Mouse (Mus musculus) adrenal gland, postnatal 36 days (tissue): ENCODE measurements at regions not wholly inside any gene's neighbourhood (a gene's known extent, or its start where the extent isn't known, plus 50 kb on each side); places are given as distances from the start of the nearest gene placed in this dataset.

ENCODE experiments used
- DNase-seq, 2 experiments: peaks; one replicate each; pipeline ENCODE4 v3.0.0; 2021; ENCODE audit warnings: mixed read lengths in 1 of 2

DNA sequence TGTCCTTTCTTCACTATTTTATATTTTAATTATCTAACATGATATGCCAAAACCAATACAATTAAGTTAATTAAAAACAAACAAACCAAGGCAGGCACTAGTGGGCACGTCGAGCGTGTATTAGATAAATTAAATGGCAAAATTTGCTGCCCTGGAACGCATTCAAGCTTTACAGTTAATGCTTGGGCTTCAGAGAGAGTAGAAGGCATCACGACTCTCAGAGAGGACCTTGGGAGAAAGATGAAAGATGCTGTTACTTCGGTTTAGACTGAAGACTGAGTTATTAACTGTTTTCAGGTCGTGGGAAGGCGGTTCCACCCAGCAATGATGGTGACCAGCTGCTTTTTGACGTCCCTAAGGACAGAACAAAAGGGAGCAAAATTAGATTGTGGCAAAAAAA, 71.7 kb upstream of the Boc start:
- DNase-seq = no peak

DNA sequence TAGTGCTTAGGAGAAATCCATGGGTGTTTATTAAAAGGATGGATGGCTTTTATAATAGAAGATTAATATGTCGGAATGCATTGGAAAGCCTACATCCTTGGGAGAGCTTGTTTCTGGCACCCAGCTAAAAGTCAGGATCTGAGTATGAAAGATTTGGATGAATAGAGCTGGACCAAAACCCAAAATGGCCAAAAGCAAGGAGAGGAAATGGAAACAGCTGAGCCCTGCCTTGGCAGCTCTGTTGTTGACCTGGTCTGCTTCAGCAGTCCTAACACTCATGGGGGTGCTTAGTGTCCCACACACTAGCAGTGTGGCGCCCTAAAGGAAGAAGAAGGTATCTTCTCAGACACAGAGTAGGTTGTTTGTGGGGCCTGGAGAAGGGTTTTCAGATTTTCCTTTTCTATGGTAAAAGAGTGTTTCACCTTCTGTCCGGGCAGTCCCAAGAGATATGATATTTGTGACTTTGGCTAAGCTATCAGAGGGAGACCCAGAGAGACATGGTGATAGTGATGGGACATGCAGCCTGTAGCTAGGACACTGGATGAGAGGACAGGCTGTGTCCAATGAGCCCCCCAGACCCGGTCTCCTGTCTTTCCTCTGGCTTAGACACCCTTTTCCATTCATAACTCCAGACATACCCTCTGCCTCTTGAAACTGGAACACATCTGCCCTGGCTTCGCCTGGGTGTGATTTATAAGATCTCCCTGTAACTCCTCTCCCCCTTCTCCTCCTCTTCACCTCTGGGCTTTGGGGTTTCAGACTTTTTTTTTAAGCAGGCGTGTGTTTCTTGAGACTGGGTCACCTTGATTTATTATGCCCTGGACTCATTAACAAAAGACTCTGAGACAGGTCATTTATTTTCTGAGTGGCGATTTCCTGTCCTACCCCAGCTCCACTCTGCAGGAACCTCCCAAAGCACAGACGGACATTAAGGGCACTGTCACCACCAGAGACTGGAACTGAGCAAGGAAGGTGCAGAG, 70.9 kb upstream of the Boc start:
- DNase-seq = no peak

DNA sequence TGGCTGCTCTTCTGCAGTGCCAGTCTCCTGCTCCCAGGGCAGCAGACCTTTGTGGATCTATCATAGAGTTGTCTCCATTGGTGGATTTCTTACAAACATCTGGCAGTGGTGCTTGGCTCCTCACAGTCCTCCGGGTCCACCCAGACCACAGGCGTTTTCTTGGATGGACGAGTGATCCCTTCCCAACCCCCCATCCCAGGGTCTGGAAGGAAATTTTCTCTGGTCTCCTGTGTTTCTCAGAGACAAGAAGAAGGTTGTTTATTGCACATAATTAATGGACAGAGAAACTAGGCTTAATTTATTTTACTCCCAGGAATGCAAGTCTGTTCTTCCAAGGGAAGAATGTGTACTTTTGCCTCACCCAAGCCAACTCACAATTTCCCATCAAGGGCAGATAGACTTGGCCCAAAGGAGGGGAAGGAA, 67.2 kb upstream of the Boc start:
- DNase-seq = no peak

DNA sequence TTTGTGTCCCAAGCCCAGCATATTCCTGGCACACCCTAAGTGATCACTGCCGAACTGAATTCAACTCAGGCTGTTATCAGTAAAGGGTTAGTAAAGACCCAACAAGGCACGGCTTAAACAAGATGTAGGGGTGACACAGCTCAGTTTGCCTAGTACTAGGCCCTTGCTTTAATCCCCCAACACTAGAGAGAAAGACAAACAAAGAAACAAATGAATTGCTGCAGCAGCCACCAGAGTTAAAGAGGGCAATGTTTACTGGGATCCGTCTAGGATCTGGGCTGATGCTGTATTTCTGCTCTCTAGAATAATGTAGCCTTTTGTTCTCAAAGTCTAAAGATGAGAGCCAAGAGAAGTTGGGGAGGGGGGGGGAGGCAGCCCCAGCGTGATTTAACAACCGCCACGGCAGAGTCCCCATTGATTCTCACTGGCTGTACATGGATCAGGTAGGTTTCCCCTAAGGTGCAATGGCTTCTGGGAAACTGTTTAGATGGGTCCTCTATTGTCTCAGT, 66.5 kb upstream of the Boc start:
- no peak for DNase-seq

DNA sequence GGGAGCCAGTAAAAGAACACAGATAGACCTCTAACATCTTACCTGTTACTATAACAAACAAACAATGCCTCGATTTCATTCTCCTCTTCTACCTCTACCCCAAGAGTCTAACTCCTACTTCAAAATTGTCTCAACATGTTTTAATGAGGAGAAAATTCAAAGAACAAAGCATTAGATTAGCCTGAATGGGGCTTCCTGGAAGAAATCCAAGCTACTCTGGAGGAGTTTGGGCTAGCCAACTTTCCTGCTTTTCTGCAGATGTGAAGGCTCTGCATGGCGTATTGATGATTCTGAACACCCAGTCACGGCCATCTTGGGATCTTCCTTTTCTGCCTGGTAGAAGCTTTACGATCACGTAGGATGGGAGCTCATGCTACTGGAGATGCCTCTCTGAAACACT, 62.9 kb upstream of the Boc start:
- DNase-seq = no peak

DNA sequence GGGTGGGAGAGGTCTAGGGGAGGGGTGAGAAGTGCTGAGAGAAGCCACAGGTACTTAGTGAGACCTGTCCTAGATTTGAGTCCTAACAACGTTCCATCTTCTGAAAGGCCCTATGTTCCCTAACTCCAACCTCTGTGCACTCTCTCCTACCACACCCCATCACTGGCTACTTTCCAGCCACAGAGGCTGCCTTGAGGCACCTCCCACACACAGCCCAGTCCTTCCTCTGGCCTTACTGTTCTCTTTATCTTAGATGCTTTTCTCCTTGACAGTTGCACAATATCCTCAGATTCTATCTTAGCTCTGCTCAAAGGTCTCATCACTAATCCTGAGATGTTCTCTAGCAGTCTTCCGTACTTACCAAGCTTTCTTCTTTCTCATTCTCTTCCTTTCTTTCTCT, 61.8 kb upstream of the Boc start:
- peak in 1 of 2 experiments; percentile 13 for DNase-seq

DNA sequence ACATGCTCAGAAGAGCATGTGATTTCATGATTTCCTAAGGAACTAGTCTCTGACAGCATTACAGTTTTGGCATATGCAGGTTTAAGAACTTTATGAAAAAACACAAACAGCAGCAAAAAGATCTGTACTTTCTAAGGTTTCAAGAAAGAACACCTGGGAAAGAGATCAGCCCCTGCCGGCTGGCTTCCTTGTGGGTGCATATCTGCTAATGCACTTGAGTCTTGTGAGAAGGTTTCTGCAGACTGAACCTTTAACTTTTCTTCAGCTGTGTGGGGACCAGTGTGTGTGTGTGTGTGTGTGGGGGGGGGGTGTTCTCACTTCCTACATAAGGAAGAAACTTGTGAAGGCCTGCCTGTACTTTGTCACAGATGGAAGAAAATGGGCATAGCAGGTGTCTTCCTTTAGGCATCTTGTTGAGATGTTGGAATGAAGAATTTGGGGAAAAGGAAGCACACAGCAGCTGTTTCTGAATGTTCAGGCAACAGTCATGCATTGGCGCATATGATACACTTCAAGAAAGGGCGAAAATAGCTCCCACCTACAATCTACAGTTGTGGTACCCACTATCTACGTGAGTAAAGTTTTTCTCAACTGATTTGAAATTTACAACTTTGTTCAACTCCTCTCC, 60.9 kb upstream of the Boc start:
- no peak for DNase-seq

DNA sequence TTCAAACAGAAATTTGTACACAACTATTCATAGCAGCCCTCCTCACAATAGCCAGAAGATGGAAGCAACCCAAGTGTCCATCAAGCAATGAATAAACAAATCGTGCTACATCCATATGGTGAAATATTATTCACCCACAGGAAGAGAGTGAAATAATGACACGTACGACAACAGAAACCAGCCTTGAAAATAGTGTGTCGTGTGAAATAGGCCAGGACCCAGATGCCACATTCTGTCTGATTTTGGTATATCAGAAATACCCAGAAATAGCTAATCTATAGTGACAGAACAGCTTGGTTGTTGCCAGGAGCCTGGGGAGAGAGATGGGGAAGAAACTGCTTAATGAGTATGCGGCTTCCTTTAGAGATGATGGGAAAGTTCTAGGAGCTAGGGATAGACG, 58.3 kb upstream of the Boc start:
- no peak for DNase-seq

DNA sequence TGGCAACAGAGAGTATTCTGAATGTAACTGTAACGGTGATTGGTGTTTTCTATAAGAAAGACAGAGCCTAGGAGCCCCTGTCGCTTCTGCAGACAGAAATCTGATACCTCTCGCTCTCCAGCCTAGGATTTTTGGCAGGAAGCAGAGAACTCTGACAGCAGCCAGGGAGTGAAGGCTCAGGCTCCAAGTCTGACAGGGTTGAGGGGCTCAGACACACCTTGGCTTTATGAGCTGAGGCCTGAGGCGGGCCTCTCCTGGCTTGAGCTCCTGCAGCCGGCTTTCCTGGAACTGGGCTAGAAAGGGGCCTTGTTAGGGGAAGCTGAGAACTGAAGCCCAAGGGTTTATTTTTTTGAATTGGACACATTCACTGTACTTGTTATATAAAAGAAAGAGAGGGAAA, 57.7 kb upstream of the Boc start:
- no peak for DNase-seq

DNA sequence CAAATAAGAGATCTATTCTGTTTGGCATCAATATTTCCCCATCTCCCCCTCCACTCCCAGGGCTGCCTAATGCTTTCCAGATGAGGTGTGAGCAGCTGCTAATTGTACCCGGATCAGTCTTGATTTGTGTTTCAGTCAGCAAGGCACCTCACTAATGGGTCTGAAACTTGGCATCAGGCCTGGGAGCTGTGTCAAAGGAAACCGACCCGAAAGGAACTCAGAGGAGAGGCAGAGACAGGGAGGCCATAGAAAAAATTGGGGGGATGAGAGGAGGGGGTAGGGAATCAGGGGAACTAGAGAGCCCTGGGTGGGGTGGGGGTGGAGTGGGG, 57.1 kb upstream of the Boc start:
- peak in 1 of 2 experiments; percentile 14 for DNase-seq

DNA sequence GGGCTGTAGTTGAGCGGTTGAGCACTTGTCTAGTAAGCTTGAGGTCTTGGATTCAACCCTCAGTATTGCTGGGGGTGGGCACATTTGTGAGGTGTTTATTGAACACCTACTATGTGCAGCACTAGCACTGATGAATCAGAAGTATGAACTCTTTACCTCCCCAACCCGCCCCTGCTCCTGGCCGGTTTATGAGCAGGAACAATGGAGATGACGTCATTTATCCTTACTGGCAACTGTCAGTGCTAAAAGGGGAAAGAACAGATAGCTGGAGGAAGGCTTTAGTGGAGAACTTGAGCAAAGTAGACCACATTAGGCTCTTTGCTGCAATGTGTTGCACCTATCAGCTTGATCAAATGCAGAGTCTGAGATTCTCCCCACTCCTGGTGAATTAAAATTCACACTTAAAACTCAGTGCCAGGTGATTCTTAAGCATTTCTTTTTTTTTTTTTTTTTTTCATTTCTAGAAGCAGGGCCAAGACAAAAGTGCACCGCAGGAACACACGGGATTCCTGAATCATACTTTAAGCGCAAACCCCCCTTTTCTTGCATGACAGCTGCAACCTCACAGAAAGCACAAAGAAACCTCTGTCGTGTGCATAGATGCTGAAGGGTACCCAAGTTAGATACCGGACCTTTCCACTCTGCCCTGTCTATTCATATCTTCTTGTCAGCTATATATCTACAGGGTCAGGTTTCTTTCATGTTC, 56.6 kb upstream of the Boc start:
- DNase-seq = no peak

DNA sequence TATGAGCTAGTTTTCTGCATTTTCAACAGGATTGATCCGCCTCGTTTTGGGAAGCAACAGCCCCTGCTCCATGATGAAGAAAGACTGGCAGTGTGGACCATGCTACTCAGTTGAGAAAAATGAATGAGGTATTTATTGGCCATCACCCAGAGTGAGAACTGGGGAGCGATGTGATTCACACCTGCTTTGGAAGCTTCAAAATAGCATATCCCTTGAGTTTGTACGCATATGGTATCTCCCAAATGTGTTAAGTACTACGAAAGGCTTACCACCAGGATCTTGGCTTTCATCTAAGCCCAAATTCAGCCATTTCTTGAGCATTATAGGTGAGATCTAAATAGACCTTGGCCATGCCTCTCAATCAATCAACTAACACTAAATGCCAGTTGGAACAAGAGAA, 55.5 kb upstream of the Boc start:
- DNase-seq = no peak

DNA sequence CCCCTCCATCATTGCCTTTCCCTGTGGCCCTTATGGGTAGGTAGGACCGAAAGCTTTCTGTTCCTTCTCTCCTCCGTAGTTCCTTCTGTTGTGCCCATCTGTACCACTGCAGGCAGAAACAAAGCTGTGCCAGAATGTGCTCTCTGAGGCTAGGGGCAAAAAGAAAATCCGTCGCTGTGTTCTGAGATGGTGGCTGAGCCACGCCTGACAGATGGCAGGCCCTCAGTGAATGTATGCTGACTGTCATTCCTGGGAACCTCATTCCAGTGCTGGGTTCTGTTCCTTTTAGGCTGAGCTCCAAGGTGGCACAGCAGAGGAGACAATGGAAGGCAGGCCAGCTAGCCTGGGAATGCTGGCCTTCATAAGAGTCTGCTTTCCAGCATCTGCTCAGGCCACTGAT, 54.0 kb upstream of the Boc start:
- DNase-seq = no peak

DNA sequence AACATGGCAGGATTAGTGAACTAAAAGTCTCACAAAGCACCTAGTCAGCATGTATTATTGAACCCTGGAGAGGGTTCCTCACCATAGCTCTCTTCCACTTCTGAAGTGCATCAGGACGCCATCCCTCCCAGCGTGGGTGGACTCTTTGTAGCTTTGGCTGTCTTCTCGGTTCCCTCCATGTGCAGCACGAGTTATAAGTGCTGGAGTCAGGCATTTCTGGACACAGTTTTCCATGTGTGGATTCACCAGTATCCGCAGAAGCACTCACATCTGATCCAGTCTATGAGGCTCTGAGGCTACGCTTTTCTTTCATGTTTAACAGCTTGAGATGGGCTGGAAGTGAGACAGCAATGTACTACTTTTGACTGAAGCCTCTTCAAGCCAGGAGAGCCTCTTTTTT, 52.8 kb upstream of the Boc start:
- no peak for DNase-seq

DNA sequence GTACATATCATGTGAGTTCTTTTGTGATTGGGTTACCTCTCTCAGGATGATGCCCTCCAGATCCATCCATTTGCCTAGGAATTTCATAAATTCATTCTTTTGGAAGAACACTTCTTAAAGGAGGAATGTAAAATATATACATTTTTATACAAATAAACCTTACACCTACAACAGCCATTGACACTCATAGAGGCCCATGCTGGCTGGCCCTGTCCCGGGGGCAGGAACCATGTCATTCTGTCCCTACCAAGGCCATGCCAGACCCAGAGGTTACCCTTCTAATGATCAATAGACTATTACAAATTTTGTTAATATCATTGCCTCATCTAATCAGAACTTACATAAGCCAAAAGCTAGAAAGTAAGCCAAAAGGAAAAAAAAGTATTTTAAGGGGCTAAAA, 49.9 kb upstream of the Boc start:
- DNase-seq = peak in 1 of 2 experiments; percentile 25
